Mouse (Mus musculus) retina, adult 2 months (tissue): ENCODE results near the gene Ddx52.

Experiments used
- DNase-seq: peaks from one replicate; pipeline ENCODE4 v3.0.0-alpha.2; 2012; ENCODE audit warnings: low read depth, low spot score

Ddx52 gene

GRCm38 (mm10) chr11:83968205-83968575, 26.3 kb downstream of the Ddx52 start:
- no peak for DNase-seq

- no peak for DNase-seq
These were observed 27.2 kb downstream of the Ddx52 start for GRCm38 (mm10) chr11:83969040-83969439.

- no peak for DNase-seq
These were observed 32.9 kb downstream of the Ddx52 start for GRCm38 (mm10) chr11:83974561-83975346.

- no peak for DNase-seq
These were observed 33.6 kb downstream of the Ddx52 start for GRCm38 (mm10) chr11:83975488-83975887.

- DNase-seq = no peak
These were observed 34.5 kb downstream of the Ddx52 start for GRCm38 (mm10) chr11:83976236-83976977.

- DNase-seq = no peak
These were observed 35.9 kb downstream of the Ddx52 start for GRCm38 (mm10) chr11:83977810-83978209.

- no peak for DNase-seq
These were observed 38.1 kb downstream of the Ddx52 start for GRCm38 (mm10) chr11:83979992-83980391.

- DNase-seq = no peak
These were observed 39.5 kb downstream of the Ddx52 start for GRCm38 (mm10) chr11:83981338-83981737.

GRCm38 (mm10) chr11:83991701-83992100, 49.8 kb downstream of the Ddx52 start:
- no peak for DNase-seq

- DNase-seq = no peak
These were observed 51.6 kb downstream of the Ddx52 start for GRCm38 (mm10) chr11:83993428-83993827.

- no peak for DNase-seq
These were observed 52.6 kb downstream of the Ddx52 start for GRCm38 (mm10) chr11:83994481-83994880.

- DNase-seq = no peak
These were observed 53.7 kb downstream of the Ddx52 start for GRCm38 (mm10) chr11:83995535-83995950.

GRCm38 (mm10) chr11:83997171-83997868, 55.5 kb downstream of the Ddx52 start:
- no peak for DNase-seq

GRCm38 (mm10) chr11:83998993-83999392, 57.1 kb downstream of the Ddx52 start:
- no peak for DNase-seq

- no peak for DNase-seq
These were observed 57.6 kb downstream of the Ddx52 start for GRCm38 (mm10) chr11:83999411-83999915.

- DNase-seq = no peak
These were observed 59.4 kb downstream of the Ddx52 start for GRCm38 (mm10) chr11:84001257-84001656.

GRCm38 (mm10) chr11:84003986-84004385, 62.1 kb downstream of the Ddx52 start:
- no peak for DNase-seq

GRCm38 (mm10) chr11:84009001-84009400, 67.1 kb downstream of the Ddx52 start:
- no peak for DNase-seq

GRCm38 (mm10) chr11:84010411-84010810, 68.5 kb downstream of the Ddx52 start:
- no peak for DNase-seq

- DNase-seq = no peak
These were observed 69.2 kb downstream of the Ddx52 start for GRCm38 (mm10) chr11:84011050-84011449.

- DNase-seq = no peak
These were observed 69.7 kb downstream of the Ddx52 start for GRCm38 (mm10) chr11:84011576-84011975.
